Mouse (Mus musculus) embryonic facial prominence, embryonic 11.5 days (tissue): Measurements from ENCODE around the gene Gm6993. TPM values are rescaled to one million over a fixed set of nuclear protein-coding genes. Genes with fewer than 3 reads are reported as not detected.

Experiments used
- ATAC-seq: fragments of 200-750 bp; cut with Nextera tagmentation; replicated peaks from 2 replicates; pipeline ENCODE4 v1.8.0; 2017; ENCODE audit warnings: low read depth; ENCODE audit not compliant: insufficient number of reproducible peaks, low FRiP score, low TSS enrichment
- DNase-seq: peaks from one replicate; pipeline ENCODE4 v3.0.0-alpha.2; 2015; ENCODE audit warnings: low spot score
- H3K27ac ChIP-seq: fragments of 300-500 bp; sonication (generic); replicated peaks from 2 replicates; pipeline ENCODE4 v1.5.1; 2014; ENCODE audit warnings: mild to moderate bottlenecking, low read depth, low read length, control low read depth
- H3K27me3 ChIP-seq: fragments of 300-500 bp; sonication (generic); 2 replicates; pipeline ENCODE4 v1.6.1; 2014; ENCODE audit warnings: mild to moderate bottlenecking, low read length, moderate library complexity, mixed read lengths; ENCODE audit not compliant: control insufficient read depth, insufficient read depth
- H3K36me3 ChIP-seq: fragments of 300-500 bp; sonication (generic); replicated peaks from 2 replicates; pipeline ENCODE4 v1.6.1; 2014; ENCODE audit warnings: low read depth, mild to moderate bottlenecking, low read length, moderate library complexity, mixed read lengths; ENCODE audit not compliant: control insufficient read depth, insufficient read depth
- H3K4me1 ChIP-seq: fragments of 300-500 bp; sonication (generic); 2 replicates; pipeline ENCODE4 v1.6.1; 2014; ENCODE audit warnings: low read length, mixed read lengths; ENCODE audit not compliant: control insufficient read depth, insufficient read depth
- H3K4me2 ChIP-seq: fragments of 300-500 bp; sonication (generic); 2 replicates; pipeline ENCODE4 v1.6.1; 2014; ENCODE audit warnings: low read depth, mild to moderate bottlenecking, control low read depth, low read length, moderate library complexity
- H3K4me3 ChIP-seq: fragments of 300-500 bp; sonication (generic); 2 replicates; pipeline ENCODE4 v1.5.1; 2014; ENCODE audit warnings: low read depth, low read length, control low read depth
- H3K9ac ChIP-seq: fragments of 300-500 bp; sonication (generic); replicated peaks from 2 replicates; pipeline ENCODE4 v1.6.1; 2014; ENCODE audit warnings: mild to moderate bottlenecking, control low read depth, low read length
- H3K9me3 ChIP-seq: fragments of 300-500 bp; sonication (generic); replicated peaks from 2 replicates; pipeline ENCODE4 v1.6.1; 2016; ENCODE audit warnings: mild to moderate bottlenecking, low read length, inconsistent platforms, mixed read lengths; ENCODE audit not compliant: control insufficient read depth
- WGBS: fragments of 180-500 bp; shearing (Covaris S2); extraction: QIAGEN DNeasy Blood & Tissue Kit; methylation state at CpG from one replicate; pipeline ENCODE4 v1.1.7; 2014; 5-methylcytosine and 5-hydroxymethylcytosine counted together
- polyA plus RNA-seq: library from polyadenylated mRNA; unstranded; fragments of >200 nt; fragmentation: Nextera tagmentation; extraction: Ambion mirVana; gene quantifications from 2 replicates; pipeline ENCODE4 v1.2.1, GENCODE M21; 2014

Gm6993 gene
- polyA plus RNA-seq, 1 experiment from 2014 or later, result not detected

DNA sequence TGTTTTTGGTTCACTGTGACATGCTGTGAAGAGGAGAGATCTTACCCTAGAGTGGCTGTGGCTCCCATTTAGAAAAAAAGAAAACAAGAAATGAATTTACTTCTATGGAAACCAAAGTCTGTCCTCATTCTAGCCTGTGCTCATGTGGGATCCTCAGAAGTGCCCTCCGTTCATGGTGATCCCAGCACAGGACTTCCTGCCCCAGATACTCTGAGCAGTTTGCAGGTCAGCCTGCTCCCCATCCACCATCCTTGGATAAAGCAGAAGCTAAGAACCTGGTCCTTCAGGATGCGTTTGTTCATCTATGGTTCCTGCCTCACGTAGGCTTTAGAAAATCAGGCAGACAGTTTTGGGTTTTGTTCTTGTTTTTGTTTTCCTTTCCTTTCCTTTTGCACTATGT, 27.7 kb downstream of the Gm6993 start:
- WGBS, result 74% methylated on average over 3 of the region's 3 CpGs

DNA sequence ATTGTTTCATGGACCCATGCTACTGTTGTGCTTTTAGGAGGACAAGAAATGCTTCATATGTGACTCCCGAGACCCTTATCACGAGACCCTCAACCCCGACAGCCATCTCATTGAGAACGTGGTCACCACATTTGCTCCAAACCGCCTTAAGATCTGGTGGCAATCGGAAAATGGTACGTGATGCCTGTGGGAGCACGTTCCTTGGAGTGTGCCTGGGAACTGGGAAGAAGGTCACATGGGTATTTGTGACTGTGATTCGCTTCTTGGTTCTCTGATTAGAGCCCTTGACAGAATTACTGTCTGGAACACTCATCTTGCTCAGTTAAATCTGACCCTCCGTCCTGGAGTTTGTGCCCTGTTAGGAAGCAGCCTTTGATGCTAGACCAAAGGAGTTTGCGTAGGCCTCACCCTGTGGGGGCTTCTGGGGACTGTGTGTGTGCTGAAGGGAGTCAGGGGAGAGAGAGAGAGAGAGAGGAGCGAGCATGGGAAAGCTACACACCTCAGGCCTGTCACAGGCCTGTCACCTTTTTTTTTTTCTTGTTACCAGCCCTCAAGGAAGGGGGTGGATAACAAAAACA, 28.5 kb downstream of the Gm6993 start:
- ATAC-seq, result no peak

More for the DNA sequence above, 27.7 kb downstream of the Gm6993 start:
- DNase-seq (no peak), ATAC-seq (no peak)
- Histone ChIP-seq H3K4me2 (no peak overlapping the region), H3K36me3 (no peaks in the 10 kb centered on the region), H3K4me3 (no peak overlapping the region), H3K4me1 (peaks cover 4% of the 10 kb centered on the region; the same call in 1 of the 2 replicates), H3K9ac (no peak overlapping the region), H3K27ac (no peak overlapping the region), H3K9me3 (no peaks in the 10 kb centered on the region), H3K27me3 (no peaks in the 10 kb centered on the region)

DNA sequence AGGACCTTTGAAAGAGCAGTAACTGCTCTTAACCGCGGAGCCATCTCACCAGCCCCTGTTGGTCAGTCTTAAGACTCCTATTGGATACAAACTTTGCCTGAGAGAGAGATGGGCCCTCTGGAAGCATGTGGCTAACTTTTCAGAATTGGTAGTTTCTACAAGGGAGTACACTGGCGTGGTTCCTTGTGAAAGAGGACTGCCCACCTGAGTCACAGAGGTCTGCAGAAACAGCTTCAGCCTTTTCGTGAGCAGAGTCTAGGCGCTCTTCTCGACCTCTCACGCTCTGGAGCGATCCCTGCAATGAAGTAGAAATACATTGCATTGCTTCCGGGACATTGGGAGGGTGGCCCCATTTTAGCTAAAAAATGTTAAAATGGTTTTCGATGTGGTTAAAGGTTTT, 29.8 kb downstream of the Gm6993 start:
- no peak overlapping the region for H3K4me3 ChIP-seq
- H3K4me1 ChIP-seq, result peaks cover 4% of the 10 kb centered on the region; the same call in 1 of the 2 replicates
- H3K9ac ChIP-seq, result no peak overlapping the region
- H3K27ac ChIP-seq, result no peak overlapping the region
- no peaks in the 10 kb centered on the region for H3K27me3 ChIP-seq
- no peak overlapping the region for H3K4me2 ChIP-seq
- no peaks in the 10 kb centered on the region for H3K9me3 ChIP-seq
- DNase-seq, result no peak
- 89% methylated on average over 10 of the region's 10 CpGs for WGBS
- no peak for ATAC-seq
- H3K36me3 ChIP-seq, result 0 out of 2 replicates have a peak, but pooled peaks cover 3% of the 10 kb centered on the region

More for the DNA sequence above, 28.5 kb downstream of the Gm6993 start:
- Histone ChIP-seq H3K27ac (no peak overlapping the region), H3K4me1 (peaks cover 4% of the 10 kb centered on the region; the same call in 1 of the 2 replicates), H3K4me2 (no peak overlapping the region), H3K9ac (no peak overlapping the region), H3K4me3 (no peak overlapping the region), H3K27me3 (no peaks in the 10 kb centered on the region), H3K9me3 (no peaks in the 10 kb centered on the region), H3K36me3 (0 out of 2 replicates have a peak, but pooled peaks cover 3% of the 10 kb centered on the region)
- no peak for DNase-seq
- WGBS, result 68% methylated on average over 12 of the region's 12 CpGs

DNA sequence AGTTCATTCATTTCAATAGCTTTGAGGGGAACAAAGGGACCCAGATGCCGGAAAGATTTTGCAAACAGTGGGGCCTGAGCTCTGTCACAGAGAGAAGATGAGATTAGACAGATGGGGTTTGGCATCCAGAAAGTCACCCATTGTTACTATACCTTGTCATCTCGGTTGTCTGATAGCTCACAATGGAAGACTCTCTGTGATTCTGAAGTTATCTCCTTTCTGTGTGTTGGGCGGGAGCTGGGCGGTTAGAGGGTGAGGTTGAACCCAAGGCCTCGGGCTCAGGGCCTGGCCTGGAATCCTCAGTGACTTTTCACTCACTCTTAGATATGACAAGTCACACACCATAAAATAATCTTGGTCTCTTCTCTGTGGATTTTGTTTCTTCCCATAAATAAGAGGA, 30.2 kb downstream of the Gm6993 start:
- Histone ChIP-seq H3K4me3 (no peak overlapping the region), H3K4me1 (peaks cover 4% of the 10 kb centered on the region; the same call in 1 of the 2 replicates), H3K27me3 (no peaks in the 10 kb centered on the region), H3K9ac (no peak overlapping the region), H3K36me3 (0 out of 2 replicates have a peak, but pooled peaks cover 3% of the 10 kb centered on the region), H3K9me3 (no peaks in the 10 kb centered on the region), H3K4me2 (no peak overlapping the region), H3K27ac (0 out of 2 replicates have a peak overlapping the region, but pooled peaks have one; percentile 56)
- DNase-seq (no peak), ATAC-seq (no peak)
- WGBS, result 69% methylated on average over 5 of the region's 5 CpGs

DNA sequence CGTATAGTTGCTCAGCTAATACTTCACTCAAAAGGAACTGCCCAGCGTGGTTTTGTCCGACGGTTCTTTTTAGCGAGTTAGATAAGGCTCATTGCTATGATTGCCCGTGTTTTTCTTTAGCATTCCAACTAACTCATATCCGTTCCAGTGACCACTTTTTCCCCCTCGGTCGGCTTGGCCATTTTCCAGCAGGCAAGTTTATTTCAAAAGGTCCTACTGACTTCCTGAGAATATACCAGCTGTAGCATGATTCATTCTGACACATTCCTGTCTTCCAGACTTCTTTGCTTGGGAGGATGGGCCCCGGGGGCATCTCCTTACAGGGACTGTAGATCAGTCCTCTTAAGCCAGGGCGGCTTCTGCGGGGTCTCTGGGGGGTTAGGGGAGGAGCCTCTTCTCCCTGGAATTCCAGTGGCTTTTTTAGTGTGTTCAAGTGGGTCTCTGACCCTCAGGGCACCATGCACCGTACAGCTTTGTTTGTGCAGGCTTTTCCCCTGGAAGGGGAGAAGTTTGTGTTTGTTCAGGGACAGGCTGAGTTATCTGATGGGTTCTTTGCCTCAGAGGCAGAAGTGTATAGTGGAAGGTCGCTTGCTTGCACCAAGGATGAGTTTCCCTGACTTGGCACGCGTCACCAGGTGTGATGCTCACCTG, 30.9 kb downstream of the Gm6993 start:
- DNase-seq, result peak; percentile 58
- no peak overlapping the region for H3K4me3 ChIP-seq
- no peak overlapping the region for H3K4me2 ChIP-seq
- WGBS, result 28% methylated on average over 16 of the region's 16 CpGs
- peak; percentile 66; the same call in 1 of the 2 replicates for ATAC-seq
- no peaks in the 10 kb centered on the region for H3K27me3 ChIP-seq
- H3K9ac ChIP-seq, result no peak overlapping the region
- peaks cover 4% of the 10 kb centered on the region; the same call in 1 of the 2 replicates for H3K4me1 ChIP-seq
- H3K9me3 ChIP-seq, result no peaks in the 10 kb centered on the region
- 0 out of 2 replicates have a peak, but pooled peaks cover 3% of the 10 kb centered on the region for H3K36me3 ChIP-seq
- H3K27ac ChIP-seq, result peak overlapping the region; percentile 56; the same call in 1 of the 2 replicates

DNA sequence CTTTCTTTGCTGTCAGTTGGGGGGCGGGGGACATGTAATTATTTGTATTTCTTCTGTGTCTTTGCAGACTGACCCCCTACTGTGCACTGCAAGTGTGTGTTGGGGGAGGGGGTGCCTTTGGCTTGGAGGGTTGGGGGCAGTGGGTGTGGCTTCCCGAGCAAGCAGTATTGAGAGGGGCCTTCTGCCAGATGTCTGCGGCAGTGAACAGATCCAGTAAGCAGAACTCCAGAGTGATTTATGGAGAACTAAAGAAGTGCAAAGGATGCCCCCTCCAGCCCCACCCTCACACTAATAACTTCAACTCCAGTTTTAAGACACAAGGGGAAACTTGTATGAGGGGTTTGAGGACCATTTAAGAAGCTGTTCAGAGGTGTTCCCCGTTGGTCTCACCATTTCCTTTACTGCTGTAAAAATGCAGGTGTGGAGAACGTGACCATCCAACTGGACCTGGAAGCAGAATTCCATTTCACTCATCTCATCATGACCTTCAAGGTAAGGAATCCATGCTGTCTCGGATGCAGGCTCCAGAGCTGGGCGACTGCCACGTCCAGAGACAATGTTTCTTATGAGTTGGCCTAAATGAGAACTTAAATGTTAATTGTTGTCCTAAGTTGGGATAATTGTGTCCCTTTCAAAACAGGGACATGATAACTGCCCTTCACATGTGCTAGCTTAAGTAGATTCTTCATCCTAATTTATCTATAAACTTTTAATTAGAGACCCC, 31.6 kb downstream of the Gm6993 start:
- Histone ChIP-seq H3K4me2 (no peak overlapping the region), H3K4me3 (no peak overlapping the region), H3K4me1 (peaks cover 4% of the 10 kb centered on the region; the same call in 1 of the 2 replicates), H3K27me3 (no peaks in the 10 kb centered on the region), H3K36me3 (0 out of 2 replicates have a peak, but pooled peaks cover 3% of the 10 kb centered on the region), H3K9me3 (no peaks in the 10 kb centered on the region), H3K27ac (no peak overlapping the region; the same call in 1 of the 2 replicates), H3K9ac (no peak overlapping the region)
- DNase-seq (no peak), ATAC-seq (no peak)
- WGBS, result 57% methylated on average over 8 of the region's 8 CpGs

DNA sequence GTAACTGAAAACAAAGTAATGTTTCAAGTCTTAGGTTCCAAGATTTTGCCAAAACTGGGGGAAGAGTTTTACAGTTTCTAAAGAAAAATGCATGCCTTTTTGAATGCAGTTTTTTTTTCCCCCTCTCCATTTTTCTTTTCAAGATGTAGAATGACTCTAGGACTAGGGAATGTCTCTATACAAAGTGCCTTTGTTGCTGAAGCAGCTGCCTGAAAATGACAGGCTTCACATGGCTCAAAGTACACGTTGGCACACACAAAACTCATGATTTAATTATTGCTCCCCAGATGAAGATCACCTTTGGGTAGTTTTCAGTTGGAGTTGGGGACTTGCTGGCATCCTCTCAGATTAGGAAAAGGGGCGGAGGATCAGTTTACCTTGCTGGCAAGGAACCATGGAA, 32.3 kb downstream of the Gm6993 start:
- WGBS, result 78% methylated on average over 2 of the region's 2 CpGs
- no peak for ATAC-seq
- no peak overlapping the region for H3K27ac ChIP-seq
- H3K27me3 ChIP-seq, result no peaks in the 10 kb centered on the region
- H3K4me1 ChIP-seq, result 0 out of 2 replicates have a peak, but pooled peaks cover 3% of the 10 kb centered on the region
- no peak overlapping the region for H3K4me3 ChIP-seq
- H3K9me3 ChIP-seq, result no peaks in the 10 kb centered on the region
- DNase-seq, result no peak
- no peak overlapping the region for H3K4me2 ChIP-seq
- no peak overlapping the region for H3K9ac ChIP-seq
- 0 out of 2 replicates have a peak, but pooled peaks cover 3% of the 10 kb centered on the region for H3K36me3 ChIP-seq
